Comparison of ENCODE assay signal across 12 mouse cellular contexts in the genomic region with DNA sequence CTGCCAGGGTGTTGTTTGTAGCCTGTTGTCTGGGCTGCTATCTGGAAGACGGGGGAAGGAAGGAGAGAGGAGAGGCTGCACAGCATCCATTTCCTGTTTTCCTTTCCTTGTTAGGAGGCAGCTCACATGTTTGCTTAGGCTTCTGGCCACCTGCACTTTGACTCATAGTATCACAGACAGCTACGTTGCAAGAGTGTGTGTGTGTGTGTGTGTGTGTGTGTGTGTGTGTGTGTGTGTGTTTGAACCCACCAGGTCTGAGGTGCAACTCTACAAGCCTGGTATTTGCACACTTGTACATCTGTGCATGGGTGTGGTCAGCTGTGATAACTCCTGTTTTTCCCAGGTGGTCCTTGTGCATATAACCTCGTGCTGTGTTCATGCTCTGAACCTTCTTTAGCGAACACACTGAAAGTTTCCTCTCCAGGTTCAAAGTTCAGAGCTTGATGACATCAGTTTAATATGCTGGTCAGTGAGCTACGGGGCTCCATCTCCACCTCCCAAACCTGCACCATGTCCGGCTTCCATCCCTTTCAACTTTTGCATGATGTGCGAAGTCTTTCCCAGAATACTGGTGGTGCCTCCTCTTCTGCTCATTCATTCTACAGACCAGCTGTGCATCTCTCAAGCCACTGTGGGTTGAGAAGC. TPM values are rescaled to one million over a fixed set of nuclear protein-coding genes. Genes with fewer than 3 reads are reported as not detected.
DNase-seq lines count a peak whose midpoint lies in the region.
"Had no signal": no experiment of that assay in that cellular context is flagged by ENCODE, and none has a peak within 500 bp of the region (broad histone marks: within the 10 kb centered on the region; RNA-seq: fewer than 3 reads in every experiment).

No protein-coding gene starts in this region.

- peak; percentile 38 to 46 for DNase-seq in heart, adult 18-20 months
- DNase-seq in heart, adult 8-10 months (ENCODE audit: low spot score) = no peak
- peak; percentile 11 for DNase-seq in urinary bladder, postnatal 14 days (ENCODE audit: low spot score)
- DNase-seq in urinary bladder, adult 18-20 months (ENCODE audit: low spot score in 2 of 2) = no peak
- peak; percentile 29 to 46 for DNase-seq in kidney, postnatal 4 days
- no peak for DNase-seq in embryo, embryonic 10.5 days (ENCODE audit: low spot score)
- DNase-seq in left cerebral cortex, adult 18-20 months (ENCODE audit: low spot score in 2 of 2) = no peak
- DNase-seq in lung, postnatal 4 days = no peak
- DNase-seq: adrenal gland, adult 2 months; cerebellum, adult 9-11 months; gastrocnemius, postnatal 36 days; thymus, postnatal 36 days had no signal

RNA-seq across cellular contexts. Expression of a gene that starts 27.2 kb away (rescaled TPM):
- total RNA-seq in heart, adult 18-20 months (2021) = under 1 TPM; 0.17 to 0.18 TPM
- under 1 TPM in 3 of 4 experiments, not detected in 1; 0.11 to 0.52 (median 0.31) TPM for total RNA-seq in heart, adult 8-10 months (2022)
- total RNA-seq in left cerebral cortex, adult 18-20 months (2021) = 1 to 10 TPM; 1.4 to 1.6 TPM

Comparison
In these comparisons a context has a peak if more than half of its experiments do, and no peak if none do; other contexts are left out.
1. DNase-seq: peak in heart, adult 18-20 months (2 of 2), urinary bladder, postnatal 14 days (single experiment) and kidney, postnatal 4 days (2 of 2); none in heart, adult 8-10 months (single experiment), urinary bladder, adult 18-20 months (0 of 2), embryo, embryonic 10.5 days (single experiment), left cerebral cortex, adult 18-20 months (0 of 2) and lung, postnatal 4 days (0 of 2).